Mouse (Mus musculus): ENCODE measurements around the gene Gm4846. TPM values are rescaled to one million over a fixed set of nuclear protein-coding genes. Genes with fewer than 3 reads are reported as not detected.
"Not testable (repeated sequence)": the region's sequence is repeated elsewhere in the genome, so short reads cannot be mapped to it uniquely, and the experiment has no call there.

Gene Gm4846
- not detected for total RNA-seq (2022)

DNA sequence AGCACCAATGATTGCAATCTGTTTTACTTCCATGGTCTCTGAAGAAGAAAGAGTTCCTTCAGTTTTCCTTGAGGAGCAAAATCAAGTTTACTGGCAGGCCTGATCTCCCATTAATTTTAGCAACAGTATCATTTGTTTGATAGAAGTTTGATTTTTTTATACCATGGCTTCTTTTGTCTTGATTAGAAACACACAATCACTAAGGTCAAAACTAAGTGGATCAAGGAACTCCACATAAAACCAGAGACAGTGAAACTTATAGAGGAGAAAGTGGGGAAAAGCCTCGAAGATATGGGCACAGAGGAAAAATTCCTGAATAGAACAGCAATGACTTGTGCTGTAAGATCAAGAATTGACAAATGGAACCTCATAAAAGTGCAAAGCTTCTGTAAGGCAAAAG lies at the start of gene Gm4846:
TSS of gene Gm4846 (minus strand) at position 101 of the 400 bp plus-strand sequence.
- not testable (repeated sequence) for DNase-seq (ENCODE audit: low spot score in 2 of 2)

- not testable (repeated sequence) for DNase-seq (ENCODE audit: low spot score in 2 of 2)
Measured at GRCm38 (mm10) chr1:166531521-166531920, 34.1 kb upstream of the Gm4846 start.

- DNase-seq (ENCODE audit: low spot score in 2 of 2), result not testable (repeated sequence)
Measured at GRCm38 (mm10) chr1:166524709-166525108, 27.3 kb upstream of the Gm4846 start.

DNA sequence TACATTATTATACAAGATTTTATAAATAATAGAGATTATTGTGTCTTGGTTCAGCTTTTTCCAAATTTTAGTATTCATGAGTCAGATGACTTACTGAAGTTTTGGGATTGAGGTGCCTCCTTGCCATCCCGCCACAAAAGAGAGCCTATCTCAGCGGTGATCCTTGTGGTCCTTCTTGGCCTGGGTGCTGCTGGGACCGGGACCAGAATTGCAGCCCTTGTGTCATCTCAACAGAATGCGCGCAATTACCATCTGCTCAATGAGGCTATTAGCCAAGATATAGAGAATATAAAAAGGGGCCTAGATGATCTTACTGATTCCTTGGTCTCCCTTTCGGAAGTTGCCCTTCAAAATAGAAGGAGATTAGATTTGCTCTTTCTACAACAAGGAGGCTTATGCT lies 22.2 kb upstream of the Gm4846 start:
- not testable (repeated sequence) for DNase-seq (ENCODE audit: low spot score in 2 of 2)

- no peak for DNase-seq (ENCODE audit: low spot score in 2 of 2)
Measured at GRCm38 (mm10) chr1:166516556-166516955, 19.2 kb upstream of the Gm4846 start.

DNA sequence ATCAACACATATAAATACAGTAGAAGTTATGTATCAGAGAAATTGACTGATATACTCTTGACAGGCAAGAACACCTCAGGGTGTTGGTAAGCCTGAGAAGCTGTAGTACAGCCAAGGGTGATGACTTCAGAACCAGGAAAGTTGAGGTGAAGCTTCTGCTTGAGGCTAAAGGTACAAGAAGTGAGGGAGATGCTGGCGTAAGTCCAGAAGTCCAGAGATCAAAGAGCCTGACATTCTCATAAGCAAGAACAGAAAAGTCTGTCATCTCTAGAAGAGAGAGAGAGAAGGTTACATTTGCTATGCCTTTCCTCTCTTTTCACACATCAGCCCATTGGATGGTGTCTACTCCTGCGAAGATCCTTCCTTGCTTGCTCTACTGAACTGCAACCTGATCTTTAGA lies 6.8 kb upstream of the Gm4846 start:
- not testable (repeated sequence) for DNase-seq (ENCODE audit: low spot score in 2 of 2)

GRCm38 (mm10) chr1:166479503-166479902 lies 17.9 kb downstream of the Gm4846 start:
- DNase-seq (ENCODE audit: low spot score in 2 of 2), result no peak

DNA sequence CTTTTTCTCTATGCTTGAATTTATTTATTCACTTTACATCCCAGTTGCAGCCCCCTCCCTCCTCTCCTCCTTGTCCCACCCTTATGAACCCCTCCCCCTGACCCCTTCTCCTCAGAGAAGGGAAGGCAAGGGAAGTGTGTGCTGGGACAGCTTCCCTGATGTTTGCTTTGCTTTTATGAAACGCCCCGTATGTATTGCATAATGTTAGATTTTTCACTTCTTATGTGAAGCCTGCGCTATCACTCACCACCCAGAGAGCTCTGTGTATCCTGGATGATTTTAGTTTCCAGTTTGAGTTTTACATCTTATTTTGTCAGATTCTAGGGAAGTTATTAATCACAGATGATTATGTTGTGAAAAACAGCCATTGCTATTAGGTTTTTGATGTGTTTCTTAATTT lies 30.2 kb downstream of the Gm4846 start:
- DNase-seq (ENCODE audit: low spot score in 2 of 2), result no peak

GRCm38 (mm10) chr1:166462544-166462943 lies 34.8 kb downstream of the Gm4846 start:
- DNase-seq (ENCODE audit: low spot score in 2 of 2), result no peak

DNA sequence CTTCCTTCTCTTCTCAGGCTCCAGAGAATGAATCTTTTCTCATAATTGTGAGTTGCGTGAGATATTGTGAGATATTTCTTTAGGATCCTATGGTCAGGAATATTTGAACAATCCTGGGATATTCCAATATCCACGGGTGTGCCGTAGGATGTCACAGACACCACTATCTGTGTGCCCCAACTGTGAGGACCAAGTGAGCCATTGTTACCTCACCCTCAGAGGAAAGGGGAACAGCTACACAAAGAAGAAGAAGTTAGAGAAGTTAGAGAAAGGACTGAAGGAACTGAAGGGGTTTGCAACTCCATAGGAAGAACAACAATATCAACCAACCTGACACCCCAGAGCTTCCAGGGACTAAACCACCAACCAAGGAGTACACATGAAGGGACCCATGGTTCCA lies 55.4 kb downstream of the Gm4846 start:
- DNase-seq (ENCODE audit: low spot score in 2 of 2), result no peak

- DNase-seq (ENCODE audit: low spot score in 2 of 2), result no peak
Measured at GRCm38 (mm10) chr1:166439426-166439825, 58.0 kb downstream of the Gm4846 start.

Other genes starting within 250 kb of the Gm4846 start
- gene Ildr2, start 243.4 kb downstream of the Gm4846 start, total RNA-seq (2022), result 1 to 10 TPM; 1.3 to 2.0 (median 1.5) TPM
- gene Tada1, start 118.5 kb downstream of the Gm4846 start, total RNA-seq (2022), result 1 to 10 TPM; 3.7 to 5.9 (median 4.7) TPM
- gene Pogk, start 87.7 kb downstream of the Gm4846 start, total RNA-seq (2022), result 10 to 100 TPM in 3 of 4 experiments, 1 to 10 TPM in 1; 7.7 to 12.4 (median 10.8) TPM
- gene Gm4847, start 150.1 kb upstream of the Gm4846 start, total RNA-seq (2022), result not detected
- gene Fmo9, start 184.3 kb upstream of the Gm4846 start, total RNA-seq (2022), result not detected

Measured in gastrocnemius, adult 8-10 months (tissue).